Mouse (Mus musculus) thymus, adult 2 months (tissue): ENCODE data around the gene Rgr. TPM values are rescaled to one million over a fixed set of nuclear protein-coding genes. Genes with fewer than 3 reads are reported as not detected.
"Not testable (repeated sequence)": the region's sequence is repeated elsewhere in the genome, so short reads cannot be mapped to it uniquely, and the experiment has no call there.

Experiments used
- DNase-seq: peaks from one replicate; pipeline ENCODE4 v3.0.0; 2021
- H3K27ac ChIP-seq: fragments of 200-500 bp; 2 replicates; pipeline ENCODE4 v1.5.1; 2012; ENCODE audit warnings: low read length, control low read depth; ENCODE audit not compliant: control insufficient read depth, insufficient read depth
- H3K27me3 ChIP-seq: fragments of 200-500 bp; 2 replicates; pipeline ENCODE4 v1.6.1; 2012; ENCODE audit warnings: mild to moderate bottlenecking, low read length, moderate library complexity, mixed read lengths; ENCODE audit not compliant: control insufficient read depth, insufficient read depth
- H3K36me3 ChIP-seq: fragments of 200-500 bp; 2 replicates; pipeline ENCODE4 v1.6.1; 2012; ENCODE audit warnings: mild to moderate bottlenecking, low read length, moderate library complexity; ENCODE audit not compliant: control insufficient read depth, insufficient read depth
- H3K4me1 ChIP-seq: fragments of 200-500 bp; replicated peaks from 2 replicates; pipeline ENCODE4 v1.6.1; 2012; ENCODE audit warnings: low read length; ENCODE audit not compliant: control insufficient read depth, insufficient read depth
- H3K4me3 ChIP-seq: fragments of 200-500 bp; 2 replicates; pipeline ENCODE4 v1.5.1; 2012; ENCODE audit warnings: mild to moderate bottlenecking, low read length, control low read depth, moderate library complexity; ENCODE audit not compliant: control insufficient read depth, insufficient read depth
- CTCF ChIP-seq: fragments of 200-500 bp; IDR thresholded peaks from 2 replicates; pipeline ENCODE4 v1.5.1; 2012; ENCODE audit warnings: mild to moderate bottlenecking, control low read depth, low read length, moderate library complexity, borderline replicate concordance; ENCODE audit not compliant: control insufficient read depth, poor library complexity, insufficient read depth; ENCODE audit errors: extremely low read depth
- POLR2A ChIP-seq: fragments of 200-500 bp; IDR thresholded peaks from 2 replicates; pipeline ENCODE4 v1.6.1; 2012; ENCODE audit warnings: mild to moderate bottlenecking, low read length, control low read depth, moderate library complexity; ENCODE audit not compliant: control insufficient read depth, poor library complexity, insufficient read depth; ENCODE audit errors: extremely low read depth
- WGBS: fragments of 180-500 bp; shearing (Covaris S2); methylation state at CpG from one replicate; pipeline ENCODE4 v1.1.7; 2018; 5-methylcytosine and 5-hydroxymethylcytosine counted together
- polyA plus RNA-seq: library from polyadenylated mRNA; depleted of rRNA; stranded (reverse); fragments of >200 nt; gene quantifications from 2 replicates; pipeline ENCODE4 v1.2.3, GENCODE M21; 2012; rRNA removed

Rgr gene
- polyA plus RNA-seq, 1 experiment: 0.35 TPM

GRCm38 (mm10) chr14:37003431-37004095 is 45.2 kb downstream of the Rgr start:
- H3K27ac ChIP-seq: no peak overlapping the region
- no peak overlapping the region for H3K4me3 ChIP-seq
- DNase-seq: no peak
- H3K36me3 ChIP-seq: no peaks in the 10 kb centered on the region
- H3K4me1 ChIP-seq: no peaks in the 10 kb centered on the region
- no peaks in the 10 kb centered on the region for H3K27me3 ChIP-seq
- WGBS: 79% methylated on average over 8 of the region's 8 CpGs
- TF ChIP-seq POLR2A (no peak), CTCF (no peak)

- no peak for TF ChIP-seq POLR2A
- TF ChIP-seq CTCF: no peak
- Histone ChIP-seq H3K27me3 (no peaks in the 10 kb centered on the region), H3K4me1 (no peaks in the 10 kb centered on the region), H3K36me3 (no peaks in the 10 kb centered on the region), H3K27ac (no peak overlapping the region), H3K4me3 (no peak overlapping the region)
- no peak for DNase-seq
- WGBS: 45% methylated on average over 2 of the region's 2 CpGs
Observed at GRCm38 (mm10) chr14:37002852-37003251, 45.9 kb downstream of the Rgr start.

GRCm38 (mm10) chr14:37000780-37001179 is 48.0 kb downstream of the Rgr start:
- H3K27ac ChIP-seq, H3K4me3 ChIP-seq, H3K4me1 ChIP-seq, H3K27me3 ChIP-seq, H3K36me3 ChIP-seq, DNase-seq: not testable (repeated sequence)
- WGBS: 88% methylated on average over 6 of the region's 6 CpGs

- Histone ChIP-seq H3K27ac (no peak overlapping the region), H3K36me3 (no peaks in the 10 kb centered on the region), H3K27me3 (no peaks in the 10 kb centered on the region), H3K4me3 (no peak overlapping the region), H3K4me1 (no peaks in the 10 kb centered on the region)
- no peak for TF ChIP-seq CTCF
- no peak for DNase-seq
Observed at GRCm38 (mm10) chr14:36989784-36990183, 59.0 kb downstream of the Rgr start.

- Histone ChIP-seq H3K27me3 (no peaks in the 10 kb centered on the region), H3K27ac (no peak overlapping the region), H3K4me3 (no peak overlapping the region), H3K4me1 (no peaks in the 10 kb centered on the region), H3K36me3 (no peaks in the 10 kb centered on the region)
- DNase-seq: no peak
- TF ChIP-seq CTCF: no peak
- TF ChIP-seq POLR2A: no peak
- WGBS: 78% methylated on average over 3 of the region's 3 CpGs
Observed at GRCm38 (mm10) chr14:36985693-36986092, 63.1 kb downstream of the Rgr start.

Other genes starting within 250 kb of the Rgr start
- 15.8 and 18.1 TPM in 2 replicates for gene Ccser2, start 80.2 kb downstream of the Rgr start, polyA plus RNA-seq
- gene Lrit1, start 5.9 kb upstream of the Rgr start, polyA plus RNA-seq: 0.04 TPM in 2 replicates
- gene Lrit2, start 19.0 kb upstream of the Rgr start, polyA plus RNA-seq: 0.09 and 0.26 TPM in 2 replicates
- gene Cdhr1, start 49.4 kb upstream of the Rgr start, polyA plus RNA-seq: 6.8 and 7.2 TPM in 2 replicates
- 2.0 and 2.9 TPM in 2 replicates for gene 2610528A11Rik, start 65.1 kb upstream of the Rgr start, polyA plus RNA-seq
- 104 and 115 TPM in 2 replicates for gene Ghitm, start 86.3 kb upstream of the Rgr start, polyA plus RNA-seq